Mouse (Mus musculus): ENCODE data around the gene Vmn2r40. TPM values are rescaled to one million over a fixed set of nuclear protein-coding genes. Genes with fewer than 3 reads are reported as not detected.

The Vmn2r40 gene
- not detected for polyA plus RNA-seq (2017; shearing (Covaris generic))

GRCm38 (mm10) chr7:8931335-8931734 lies at the start of gene Vmn2r40:
Gene Vmn2r40, minus strand, starts transcription at chr7:8931435.

Other genes with a start within 250 kb of the Vmn2r40 start
- not detected for gene Vmn2r39, start 99.4 kb upstream of the Vmn2r40 start, polyA plus RNA-seq (2017; shearing (Covaris generic))
- gene Vmn2r38, start 166.4 kb upstream of the Vmn2r40 start, polyA plus RNA-seq (2017; shearing (Covaris generic)) = not detected

All from activated CD4-positive, CD25-positive, alpha-beta regulatory T cell, adult 9 weeks (primary cell).